Mouse (Mus musculus): ENCODE results near the gene Clip3. TPM values are rescaled to one million over a fixed set of nuclear protein-coding genes. Genes with fewer than 3 reads are reported as not detected.

Gene Clip3
- total RNA-seq, 1 experiment = 5.4 TPM

GRCm38 (mm10) chr7:30331887-30332286 is 40.4 kb downstream of the Clip3 start:
- TF ChIP-seq ZC3H11A (IDR thresholded peaks at IDR 0.05; ENCODE audit: borderline replicate concordance, low read depth, low read length) (peak; percentile 42; the same call in 1 of the 2 replicates), HCFC1 (IDR thresholded peaks at IDR 0.05; ENCODE audit: borderline replicate concordance, insufficient read depth, low read length) (no peak), MAFK (IDR thresholded peaks at IDR 0.05; ENCODE audit: insufficient read depth, low read depth, low read length) (no peak), CHD2 (IDR thresholded peaks at IDR 0.05; ENCODE audit: low read depth, low read length) (peak; percentile 80)
- no peaks in the 10 kb centered on the region for H3K36me3 ChIP-seq (ENCODE audit: control insufficient read depth, insufficient read depth, low read length, poor library complexity, severe bottlenecking)
- no peak overlapping the region for H3K9ac ChIP-seq (ENCODE audit: insufficient read depth, low read depth, low read length, poor library complexity, severe bottlenecking)
- in situ Hi-C loops (cut with MboI; ENCODE audit: low sequenced_read_pairs in 2 of 2, unreplicated experiment in 2 of 2) = no loop called here
- peaks cover 0 to 5% of the 10 kb centered on the region in 2 experiments; a peak in 1 of 4 replicates for H3K4me1 ChIP-seq (ENCODE audit: control insufficient read depth in 2 of 2, insufficient read depth in 2 of 2, low read length in 2 of 2, poor library complexity in 1 of 2)
- H3K27ac ChIP-seq (ENCODE audit: insufficient read depth, low read depth, low read length, poor library complexity, severe bottlenecking) = no peak overlapping the region
- DNase-seq (ENCODE audit: low read depth, low spot score) = peak; percentile 95
- H3K4me3 ChIP-seq (ENCODE audit: insufficient read depth in 1 of 2, low read depth in 1 of 2, low read length in 2 of 2, poor library complexity in 1 of 2, severe bottlenecking in 1 of 2) = peak overlapping the region in 1 of 2 experiments; percentile 37; a peak in 2 of 4 replicates
- H3K9me3 ChIP-seq (ENCODE audit: control insufficient read depth, insufficient read depth, low read depth, low read length) = no peaks in the 10 kb centered on the region

- no peak overlapping the region for H3K27ac ChIP-seq (ENCODE audit: insufficient read depth, low read depth, low read length, poor library complexity, severe bottlenecking)
- H3K9ac ChIP-seq (ENCODE audit: insufficient read depth, low read depth, low read length, poor library complexity, severe bottlenecking) = no peak overlapping the region
- H3K9me3 ChIP-seq (ENCODE audit: control insufficient read depth, insufficient read depth, low read depth, low read length) = no peaks in the 10 kb centered on the region
- peaks cover 0 to 5% of the 10 kb centered on the region in 2 experiments; a peak in 1 of 4 replicates for H3K4me1 ChIP-seq (ENCODE audit: control insufficient read depth in 2 of 2, insufficient read depth in 2 of 2, low read length in 2 of 2, poor library complexity in 1 of 2)
- no peaks in the 10 kb centered on the region for H3K36me3 ChIP-seq (ENCODE audit: control insufficient read depth, insufficient read depth, low read length, poor library complexity, severe bottlenecking)
- H3K4me3 ChIP-seq (ENCODE audit: insufficient read depth in 1 of 2, low read depth in 1 of 2, low read length in 2 of 2, poor library complexity in 1 of 2, severe bottlenecking in 1 of 2) = no peak overlapping the region
- no peak for TF ChIP-seq HCFC1 (IDR thresholded peaks at IDR 0.05; ENCODE audit: borderline replicate concordance, insufficient read depth, low read length)
- no peak for TF ChIP-seq ZC3H11A (IDR thresholded peaks at IDR 0.05; ENCODE audit: borderline replicate concordance, low read depth, low read length)
- DNase-seq (ENCODE audit: low read depth, low spot score) = no peak
- in situ Hi-C loops (cut with MboI; ENCODE audit: low sequenced_read_pairs in 2 of 2, unreplicated experiment in 2 of 2) = no loop called here
Observed at GRCm38 (mm10) chr7:30332622-30333259, 41.2 kb downstream of the Clip3 start.

- no peak overlapping the region for H3K9ac ChIP-seq (ENCODE audit: insufficient read depth, low read depth, low read length, poor library complexity, severe bottlenecking)
- no peak overlapping the region for H3K4me3 ChIP-seq (ENCODE audit: insufficient read depth in 1 of 2, low read depth in 1 of 2, low read length in 2 of 2, poor library complexity in 1 of 2, severe bottlenecking in 1 of 2)
- in situ Hi-C loops (cut with MboI; ENCODE audit: low sequenced_read_pairs in 2 of 2, unreplicated experiment in 2 of 2) = no loop called here
- no peak for DNase-seq (ENCODE audit: low read depth, low spot score)
- H3K4me1 ChIP-seq (ENCODE audit: control insufficient read depth in 2 of 2, insufficient read depth in 2 of 2, low read length in 2 of 2, poor library complexity in 1 of 2) = peaks cover 0 to 3% of the 10 kb centered on the region in 2 experiments; a peak in 1 of 4 replicates
- H3K9me3 ChIP-seq (ENCODE audit: control insufficient read depth, insufficient read depth, low read depth, low read length) = no peaks in the 10 kb centered on the region
- TF ChIP-seq ZNF384 (IDR thresholded peaks at IDR 0.05; ENCODE audit: low read depth, low read length) = no peak
- no peak for TF ChIP-seq CHD2 (IDR thresholded peaks at IDR 0.05; ENCODE audit: low read depth, low read length)
- TF ChIP-seq ZC3H11A (IDR thresholded peaks at IDR 0.05; ENCODE audit: borderline replicate concordance, low read depth, low read length) = no peak
- TF ChIP-seq MAFK (IDR thresholded peaks at IDR 0.05; ENCODE audit: insufficient read depth, low read depth, low read length) = no peak
- no peak for TF ChIP-seq HCFC1 (IDR thresholded peaks at IDR 0.05; ENCODE audit: borderline replicate concordance, insufficient read depth, low read length)
- no peak overlapping the region for H3K27ac ChIP-seq (ENCODE audit: insufficient read depth, low read depth, low read length, poor library complexity, severe bottlenecking)
- H3K36me3 ChIP-seq (ENCODE audit: control insufficient read depth, insufficient read depth, low read length, poor library complexity, severe bottlenecking) = no peaks in the 10 kb centered on the region
Observed at GRCm38 (mm10) chr7:30333436-30333835, 41.9 kb downstream of the Clip3 start.

GRCm38 (mm10) chr7:30334563-30334962 is 43.0 kb downstream of the Clip3 start:
- Histone ChIP-seq H3K9me3 (ENCODE audit: control insufficient read depth, insufficient read depth, low read depth, low read length) (no peaks in the 10 kb centered on the region), H3K4me3 (ENCODE audit: insufficient read depth in 1 of 2, low read depth in 1 of 2, low read length in 2 of 2, poor library complexity in 1 of 2, severe bottlenecking in 1 of 2) (no peak overlapping the region), H3K9ac (ENCODE audit: insufficient read depth, low read depth, low read length, poor library complexity, severe bottlenecking) (no peak overlapping the region), H3K4me1 (ENCODE audit: control insufficient read depth in 2 of 2, insufficient read depth in 2 of 2, low read length in 2 of 2, poor library complexity in 1 of 2) (no peaks in the 10 kb centered on the region), H3K36me3 (ENCODE audit: control insufficient read depth, insufficient read depth, low read length, poor library complexity, severe bottlenecking) (no peaks in the 10 kb centered on the region), H3K27ac (ENCODE audit: insufficient read depth, low read depth, low read length, poor library complexity, severe bottlenecking) (no peak overlapping the region)
- in situ Hi-C loops (cut with MboI; ENCODE audit: low sequenced_read_pairs in 2 of 2, unreplicated experiment in 2 of 2) = no loop called here
- no peak for DNase-seq (ENCODE audit: low read depth, low spot score)
- TF ChIP-seq ZC3H11A (IDR thresholded peaks at IDR 0.05; ENCODE audit: borderline replicate concordance, low read depth, low read length) (no peak), MAFK (IDR thresholded peaks at IDR 0.05; ENCODE audit: insufficient read depth, low read depth, low read length) (no peak), HCFC1 (IDR thresholded peaks at IDR 0.05; ENCODE audit: borderline replicate concordance, insufficient read depth, low read length) (no peak), ZNF384 (IDR thresholded peaks at IDR 0.05; ENCODE audit: low read depth, low read length) (no peak), CHD2 (IDR thresholded peaks at IDR 0.05; ENCODE audit: low read depth, low read length) (no peak)

GRCm38 (mm10) chr7:30335688-30336087 is 44.2 kb downstream of the Clip3 start:
- in situ Hi-C loops (cut with MboI; ENCODE audit: low sequenced_read_pairs in 2 of 2, unreplicated experiment in 2 of 2) = no loop called here
- Histone ChIP-seq H3K36me3 (ENCODE audit: control insufficient read depth, insufficient read depth, low read length, poor library complexity, severe bottlenecking) (no peaks in the 10 kb centered on the region), H3K9ac (ENCODE audit: insufficient read depth, low read depth, low read length, poor library complexity, severe bottlenecking) (no peak overlapping the region), H3K4me3 (ENCODE audit: insufficient read depth in 1 of 2, low read depth in 1 of 2, low read length in 2 of 2, poor library complexity in 1 of 2, severe bottlenecking in 1 of 2) (no peak overlapping the region), H3K4me1 (ENCODE audit: control insufficient read depth in 2 of 2, insufficient read depth in 2 of 2, low read length in 2 of 2, poor library complexity in 1 of 2) (no peaks in the 10 kb centered on the region), H3K9me3 (ENCODE audit: control insufficient read depth, insufficient read depth, low read depth, low read length) (no peaks in the 10 kb centered on the region), H3K27ac (ENCODE audit: insufficient read depth, low read depth, low read length, poor library complexity, severe bottlenecking) (no peak overlapping the region)
- no peak for DNase-seq (ENCODE audit: low read depth, low spot score)
- TF ChIP-seq CHD2 (IDR thresholded peaks at IDR 0.05; ENCODE audit: low read depth, low read length) (no peak), ZC3H11A (IDR thresholded peaks at IDR 0.05; ENCODE audit: borderline replicate concordance, low read depth, low read length) (no peak), MAFK (IDR thresholded peaks at IDR 0.05; ENCODE audit: insufficient read depth, low read depth, low read length) (no peak), HCFC1 (IDR thresholded peaks at IDR 0.05; ENCODE audit: borderline replicate concordance, insufficient read depth, low read length) (no peak), ZNF384 (IDR thresholded peaks at IDR 0.05; ENCODE audit: low read depth, low read length) (no peak)

Measured in ES-E14 (cell line).